Mouse (Mus musculus): Measurements from ENCODE around the gene Pawr. TPM values are rescaled to one million over a fixed set of nuclear protein-coding genes. Genes with fewer than 3 reads are reported as not detected.
"Not testable (repeated sequence)": the region's sequence is repeated elsewhere in the genome, so short reads cannot be mapped to it uniquely, and the experiment has no call there.

Gene Pawr
- polyA plus RNA-seq, 1 experiment from 2014 or later: 83.4 TPM

DNA sequence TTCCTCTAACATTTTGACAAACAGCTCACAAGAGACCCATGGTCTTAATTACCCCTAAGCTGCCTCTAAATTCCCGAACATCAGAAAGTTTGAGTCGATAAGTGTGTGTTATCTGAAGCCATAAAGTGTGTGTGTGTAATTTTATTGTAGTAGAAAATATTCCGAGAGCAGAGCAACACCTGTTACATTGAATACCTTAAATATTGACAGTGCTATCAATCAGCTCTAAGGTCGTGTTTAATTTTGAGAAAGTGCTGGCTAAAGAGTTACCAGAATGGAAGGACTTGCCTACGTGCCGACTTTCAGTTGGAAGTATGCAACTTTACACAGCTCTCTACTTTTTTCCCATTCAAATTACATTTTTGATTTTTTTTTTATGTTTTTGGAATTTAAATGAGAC lies 76.5 kb downstream of the Pawr start:
- in situ Hi-C loops (cut with MboI; ENCODE audit: low pct_unique_long_range_greater_than_20kb): no loop called here
- ATAC-seq: no peak
- DNase-seq (ENCODE audit: low read depth, low spot score): no peak
- ChIA-PET CTCF (interaction anchor here (1.4 kb wide), 1 partner anchor 13 kb away, joined by 4 read pairs; no protein-coding TSS in a partner anchor), POLR2A (interaction anchor here (0.7 kb wide), 1 partner anchor 16 kb away, joined by 4 read pairs; no protein-coding TSS in a partner anchor)
- no peak for TF ChIP-seq CTCF (IDR thresholded peaks at IDR 0.05)
- no peaks in the 10 kb centered on the region for H3K27me3 ChIP-seq

DNA sequence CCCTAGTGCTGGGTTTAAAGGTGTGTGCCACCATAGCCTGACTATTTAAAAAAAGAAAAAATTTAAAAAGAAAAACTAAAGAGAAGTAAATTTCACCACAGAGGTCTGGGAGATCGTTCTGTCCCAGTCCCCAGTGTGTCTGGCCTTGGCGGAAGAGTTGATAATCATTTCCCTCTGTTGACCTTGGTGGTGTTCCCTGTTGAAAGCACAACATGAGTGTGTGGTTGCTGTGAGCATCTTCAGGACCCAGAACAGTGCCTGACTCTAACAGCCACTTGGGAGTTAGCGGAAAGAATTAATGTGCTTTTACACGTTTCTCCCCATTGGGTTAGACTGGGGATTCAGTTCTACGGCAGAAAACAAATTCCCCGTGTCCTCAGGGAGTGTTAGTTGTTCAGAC lies 77.1 kb downstream of the Pawr start:
- ChIA-PET POLR2A (interaction anchor here (0.7 kb wide), 1 partner anchor 15 kb away, joined by 4 read pairs; no protein-coding TSS in a partner anchor), CTCF (no interaction called here)
- ATAC-seq (no peak), DNase-seq (ENCODE audit: low read depth, low spot score) (no peak)
- no peak for TF ChIP-seq CTCF (IDR thresholded peaks at IDR 0.05)
- no peaks in the 10 kb centered on the region for H3K27me3 ChIP-seq
- in situ Hi-C loops (cut with MboI; ENCODE audit: low pct_unique_long_range_greater_than_20kb): no loop called here

DNA sequence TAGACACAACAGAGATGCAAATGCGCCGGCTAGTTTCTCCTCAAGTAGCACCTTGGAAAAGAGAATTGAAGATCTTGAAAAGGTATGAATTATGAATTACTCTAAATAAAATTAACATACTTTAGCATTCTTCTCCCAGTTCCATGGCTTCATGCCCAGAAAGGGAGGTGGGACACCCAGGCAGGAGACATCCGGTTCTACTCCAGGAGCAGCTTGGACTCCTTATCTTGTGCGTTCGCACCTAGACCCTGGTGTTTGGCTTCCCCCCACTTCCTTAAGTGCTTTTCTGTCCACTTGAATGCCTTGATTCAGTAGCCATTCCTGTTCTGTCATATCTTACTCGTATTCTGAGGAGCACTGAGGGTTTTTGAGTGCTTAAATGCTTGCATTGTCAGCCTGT lies 77.6 kb downstream of the Pawr start:
- POLR2A ChIA-PET: no interaction called here
- no peaks in the 10 kb centered on the region for H3K27me3 ChIP-seq
- in situ Hi-C loops (cut with MboI; ENCODE audit: low pct_unique_long_range_greater_than_20kb): no loop called here
- CTCF ChIA-PET: interaction anchor here (0.7 kb wide), 1 partner anchor 123 kb away, joined by 3 read pairs; no protein-coding TSS in a partner anchor
- no peak for ATAC-seq
- no peak for TF ChIP-seq CTCF (IDR thresholded peaks at IDR 0.05)
- DNase-seq (ENCODE audit: low read depth, low spot score): no peak

DNA sequence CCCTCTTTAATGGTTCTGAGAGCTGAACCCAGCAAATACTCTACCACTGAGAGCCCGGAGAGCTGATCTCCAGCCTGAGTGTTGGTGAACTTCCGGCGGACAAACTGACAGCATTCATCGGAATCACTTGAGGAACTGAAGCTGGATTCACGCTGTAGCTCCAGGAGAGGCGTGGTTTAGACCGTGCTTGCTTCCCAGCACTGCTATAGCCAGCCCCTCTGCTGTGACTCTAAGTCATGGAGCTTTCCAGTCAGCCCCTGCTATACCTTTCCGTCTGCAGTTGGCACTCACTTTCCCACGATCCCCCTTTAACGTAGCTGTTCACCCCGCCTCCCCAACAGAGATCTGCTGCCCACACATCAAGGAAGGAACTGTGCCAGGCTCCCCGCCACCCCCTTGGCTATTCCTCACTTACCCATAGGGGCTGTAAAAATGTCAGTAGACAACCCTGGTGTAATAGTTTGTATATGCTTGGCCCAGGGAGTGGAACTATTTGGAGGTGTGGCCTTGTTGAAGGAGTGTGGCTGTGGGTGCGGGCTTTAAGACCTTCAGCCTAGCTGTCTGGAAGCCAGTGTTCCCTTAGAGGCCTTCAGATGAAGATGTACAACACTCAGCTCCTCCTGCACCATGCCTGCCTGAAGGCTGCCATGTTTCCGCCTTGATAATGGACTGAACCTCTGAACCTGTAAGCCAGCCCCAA lies 83.2 kb downstream of the Pawr start:
- DNase-seq (ENCODE audit: low read depth, low spot score): no peak
- in situ Hi-C loops (cut with MboI; ENCODE audit: low pct_unique_long_range_greater_than_20kb): no loop called here
- ChIA-PET CTCF (interaction anchor here (1.0 to 1.5 kb wide), 2 partner anchors 10 to 11 kb away, joined by 3 read pairs; no protein-coding TSS in a partner anchor), POLR2A (no interaction called here)
- no peak for ATAC-seq
- H3K27me3 ChIP-seq: no peaks in the 10 kb centered on the region
- TF ChIP-seq CTCF (IDR thresholded peaks at IDR 0.05): no peak

DNA sequence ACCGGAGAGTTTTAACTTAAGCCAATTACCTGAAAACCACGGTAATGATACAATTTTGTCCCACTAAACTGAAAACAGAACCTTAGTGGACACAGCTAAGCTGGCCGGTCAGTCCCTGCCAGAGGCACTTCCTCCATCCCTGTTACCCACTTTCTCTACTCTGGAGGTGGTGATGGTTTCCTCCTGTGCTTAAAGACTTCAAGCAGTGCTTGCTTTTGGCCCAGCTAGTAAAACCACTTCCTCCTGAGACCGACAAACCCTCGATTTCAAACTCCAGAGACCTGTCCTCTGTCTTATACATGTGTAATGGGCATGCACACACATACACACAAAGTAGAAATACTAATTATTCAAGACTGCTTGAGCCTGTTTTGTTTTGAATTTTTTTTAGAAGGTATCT lies 85.5 kb downstream of the Pawr start:
- POLR2A ChIA-PET: interaction anchor here (0.5 kb wide), 1 partner anchor 71 kb away, joined by 6 read pairs; no protein-coding TSS in a partner anchor
- TF ChIP-seq CTCF (IDR thresholded peaks at IDR 0.05): no peak
- DNase-seq (ENCODE audit: low read depth, low spot score): no peak
- no peaks in the 10 kb centered on the region for H3K27me3 ChIP-seq
- CTCF ChIA-PET: interaction anchor here (1.1 to 1.7 kb wide), 2 partner anchors 11 to 28 kb away, joined by 3 to 4 read pairs; no protein-coding TSS in a partner anchor
- in situ Hi-C loops (cut with MboI; ENCODE audit: low pct_unique_long_range_greater_than_20kb): no loop called here
- ATAC-seq: no peak

DNA sequence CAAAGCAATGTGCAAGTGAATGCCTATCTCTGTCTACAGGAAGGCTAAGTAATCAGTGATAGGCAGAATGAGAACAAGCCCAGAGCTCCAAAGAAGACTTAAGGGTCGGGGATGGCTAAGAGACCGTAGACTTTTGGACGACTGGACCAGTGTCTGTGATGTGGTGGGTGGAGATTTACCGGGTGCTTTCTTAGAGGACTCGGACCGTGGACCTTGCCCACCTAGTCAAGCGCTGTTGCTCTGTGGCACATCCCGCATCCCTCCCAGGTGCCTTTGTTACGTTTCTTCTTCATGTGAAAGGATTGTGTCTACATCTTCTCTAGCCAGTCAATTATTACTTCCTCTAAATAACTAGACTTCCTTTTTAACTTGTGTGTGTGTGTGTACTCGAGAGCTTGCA lies 98.6 kb downstream of the Pawr start:
- POLR2A ChIA-PET: no interaction called here
- CTCF ChIA-PET: interaction anchor here (1.5 kb wide), 1 partner anchor 106 kb away, joined by 3 read pairs; no protein-coding TSS in a partner anchor
- no peak for TF ChIP-seq CTCF (IDR thresholded peaks at IDR 0.05)
- in situ Hi-C loops (cut with MboI; ENCODE audit: low pct_unique_long_range_greater_than_20kb): loop anchor here (10.0 kb wide), 1 partner anchor 96 kb away; the partner anchor contains the start of gene Pawr
- DNase-seq (ENCODE audit: low read depth, low spot score): no peak
- no peak for ATAC-seq
- H3K27me3 ChIP-seq: no peaks in the 10 kb centered on the region

DNA sequence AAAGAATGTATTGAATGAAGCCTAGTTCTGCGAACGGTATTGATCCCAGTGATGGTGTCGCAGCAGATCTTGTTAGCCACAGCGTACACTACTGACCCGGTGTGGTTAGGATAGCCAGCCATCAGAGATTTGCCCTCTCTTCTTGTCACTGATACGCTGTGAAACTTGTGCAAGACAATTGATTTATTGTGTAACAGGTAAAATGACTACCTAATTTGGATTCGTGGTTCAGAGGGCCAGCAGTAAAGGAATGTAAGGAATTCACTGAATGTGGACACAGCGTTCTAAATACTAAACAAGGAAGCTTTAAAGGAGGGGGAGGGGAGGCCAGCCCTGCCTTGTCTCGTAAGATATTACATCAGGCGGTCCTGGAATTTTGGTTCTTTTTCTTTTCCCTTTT lies 100.3 kb downstream of the Pawr start:
- ChIA-PET CTCF (interaction anchor here (2.1 kb wide), 1 partner anchor 10 kb away, joined by 6 read pairs; no protein-coding TSS in a partner anchor), POLR2A (interaction anchor here (0.6 to 1.7 kb wide), 3 partner anchors 68 to 1456 kb away, joined by 3 to 8 read pairs (median 4); no protein-coding TSS in a partner anchor)
- no peaks in the 10 kb centered on the region for H3K27me3 ChIP-seq
- no peak for DNase-seq (ENCODE audit: low read depth, low spot score)
- in situ Hi-C loops (cut with MboI; ENCODE audit: low pct_unique_long_range_greater_than_20kb): loop anchor here (10.0 kb wide), 1 partner anchor 97 kb away; the partner anchor contains the start of gene Pawr
- ATAC-seq: peak; percentile 49
- TF ChIP-seq CTCF (IDR thresholded peaks at IDR 0.05): peak; percentile 15

DNA sequence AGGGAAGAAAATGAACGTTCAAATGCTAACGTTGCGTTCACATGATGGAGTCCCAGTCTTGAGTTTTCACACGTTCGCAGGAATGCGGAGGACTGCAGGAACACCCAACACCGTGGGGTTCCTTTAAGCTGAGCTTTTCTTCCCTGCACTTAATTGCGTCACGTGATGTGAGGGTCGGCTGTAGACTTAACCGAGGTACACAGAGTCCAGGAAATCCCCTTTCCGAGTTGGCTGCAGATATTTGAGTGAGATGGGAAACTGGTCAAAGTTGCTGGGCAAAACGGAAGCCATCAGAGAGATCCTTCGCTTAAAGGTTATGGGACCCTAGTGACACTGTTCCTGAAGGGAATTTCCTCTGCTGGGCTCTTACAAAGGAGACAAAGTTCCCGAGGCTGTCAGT lies 102.1 kb downstream of the Pawr start:
- no peak for DNase-seq (ENCODE audit: low read depth, low spot score)
- CTCF ChIA-PET: interaction anchor here (0.6 to 4.8 kb wide), 7 partner anchors 12 to 134 kb away, joined by 3 to 39 read pairs (median 4); no protein-coding TSS in a partner anchor
- POLR2A ChIA-PET: interaction anchor here (0.6 to 1.7 kb wide), 2 partner anchors 101 to 134 kb away, joined by 4 to 8 read pairs; no protein-coding TSS in a partner anchor
- TF ChIP-seq CTCF (IDR thresholded peaks at IDR 0.05): no peak
- in situ Hi-C loops (cut with MboI; ENCODE audit: low pct_unique_long_range_greater_than_20kb): loop anchor here (10.0 kb wide), 1 partner anchor 99 kb away; the partner anchor contains the start of gene Pawr
- H3K27me3 ChIP-seq: no peaks in the 10 kb centered on the region
- no peak for ATAC-seq

DNA sequence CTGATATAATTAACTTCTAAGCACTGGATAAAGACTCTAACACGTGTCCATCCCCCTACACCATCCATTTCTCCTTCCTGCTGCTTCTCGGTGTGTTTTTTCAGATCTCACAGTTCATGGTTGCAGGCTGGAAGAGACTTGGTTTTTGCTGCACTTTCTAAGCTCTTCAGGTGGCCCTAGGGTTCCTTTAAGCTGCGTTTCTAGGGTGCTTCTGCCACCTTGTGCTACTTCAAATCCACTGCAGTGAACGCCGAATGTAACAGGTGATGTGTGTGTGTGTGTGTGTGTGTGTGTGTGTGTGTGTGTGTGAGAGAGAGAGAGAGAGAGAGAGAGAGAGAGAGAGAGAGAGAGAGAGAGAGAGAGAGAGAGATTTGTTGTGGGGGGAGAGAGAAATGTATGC lies 103.7 kb downstream of the Pawr start:
- DNase-seq (ENCODE audit: low read depth, low spot score): no peak
- POLR2A ChIA-PET: interaction anchor here (1.0 kb wide), 1 partner anchor 102 kb away, joined by 6 read pairs; no protein-coding TSS in a partner anchor
- TF ChIP-seq CTCF (IDR thresholded peaks at IDR 0.05): peak; percentile 80
- CTCF ChIA-PET: interaction anchor here (0.6 to 4.8 kb wide), 14 partner anchors 10 to 577 kb away, joined by 3 to 39 read pairs (median 4); no protein-coding TSS in a partner anchor
- ATAC-seq: peak; percentile 15
- in situ Hi-C loops (cut with MboI; ENCODE audit: low pct_unique_long_range_greater_than_20kb): loop anchor here (5.0 to 10.0 kb wide), 2 partner anchors 101 to 128 kb away; partner anchors contain the start of gene Pawr
- H3K27me3 ChIP-seq: no peaks in the 10 kb centered on the region

DNA sequence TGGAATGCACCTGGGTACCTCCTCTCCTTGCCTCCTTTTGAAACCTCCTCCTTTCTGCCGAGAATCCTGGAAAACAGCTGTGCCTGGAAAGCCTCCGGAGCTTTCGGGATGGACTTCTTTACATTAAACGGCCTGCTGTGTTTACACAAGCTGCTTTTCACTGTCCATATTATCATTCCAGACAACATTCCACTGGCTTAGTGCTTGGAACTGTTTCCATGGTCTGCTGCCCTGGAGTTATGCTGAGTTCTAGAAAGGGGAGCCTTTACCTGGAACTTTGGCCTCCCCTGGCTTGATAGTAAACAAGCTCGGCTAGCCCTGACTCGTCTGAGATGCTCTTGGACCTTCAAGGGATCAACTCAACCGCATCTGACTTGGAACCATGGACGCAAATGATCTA lies 104.4 kb downstream of the Pawr start:
- H3K27me3 ChIP-seq: no peaks in the 10 kb centered on the region
- DNase-seq (ENCODE audit: low read depth, low spot score): no peak
- no peak for TF ChIP-seq CTCF (IDR thresholded peaks at IDR 0.05)
- ATAC-seq: peak; percentile 70
- in situ Hi-C loops (cut with MboI; ENCODE audit: low pct_unique_long_range_greater_than_20kb): loop anchor here (5.0 to 10.0 kb wide), 2 partner anchors 102 to 129 kb away; partner anchors contain the start of gene Pawr
- POLR2A ChIA-PET: interaction anchor here (0.6 to 1.3 kb wide), 3 partner anchors 9 to 393 kb away, joined by 4 to 7 read pairs (median 5); no protein-coding TSS in a partner anchor
- CTCF ChIA-PET: interaction anchor here (1.0 to 4.8 kb wide), 9 partner anchors 10 to 578 kb away, joined by 3 to 39 read pairs (median 5); no protein-coding TSS in a partner anchor

DNA sequence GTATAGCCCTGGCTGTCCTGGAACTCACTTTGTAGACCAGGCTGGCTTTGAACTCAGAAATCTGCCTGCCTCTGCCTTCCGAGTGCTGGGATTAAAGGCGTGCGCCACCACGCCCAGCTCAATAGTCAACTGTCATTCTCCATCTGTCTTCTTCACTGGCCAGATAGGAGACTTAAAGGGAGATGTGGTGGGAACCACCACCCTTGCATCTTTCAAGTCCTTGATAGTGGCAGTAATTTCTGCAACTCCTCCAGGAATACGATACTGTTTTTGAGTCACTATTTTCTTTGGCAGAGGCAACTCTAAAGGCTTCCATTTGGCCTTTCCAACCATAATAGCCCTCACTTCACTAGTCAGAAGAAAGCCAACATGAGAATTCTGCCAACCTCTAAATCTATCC lies 108.3 kb downstream of the Pawr start:
- in situ Hi-C loops (cut with MboI; ENCODE audit: low pct_unique_long_range_greater_than_20kb): loop anchor here (10.0 kb wide), 1 partner anchor 275 kb away; the partner anchor contains the start of gene Ppp1r12a
- H3K27me3 ChIP-seq; ATAC-seq; DNase-seq (ENCODE audit: low read depth, low spot score); CTCF ChIA-PET: not testable (repeated sequence)
- POLR2A ChIA-PET: interaction anchor here (0.6 kb wide), 1 partner anchor 92 kb away, joined by 6 read pairs; no protein-coding TSS in a partner anchor

Measured in Patski (cell line).